Mouse (Mus musculus) frontal cortex, postnatal 10 days (tissue): ENCODE data around the gene Cacna2d2.

Experiments used
- DNase-seq, 2 experiments: peaks; one replicate each; pipeline ENCODE4 v3.0.0; 2022; ENCODE audit warnings: low spot score in 2 of 2, mixed read lengths in 1 of 2

Gene Cacna2d2

GRCm38 (mm10) chr9:107456667-107457066 is 57.3 kb downstream of the Cacna2d2 start:
- peak; percentile 67 to 79 for DNase-seq

DNA sequence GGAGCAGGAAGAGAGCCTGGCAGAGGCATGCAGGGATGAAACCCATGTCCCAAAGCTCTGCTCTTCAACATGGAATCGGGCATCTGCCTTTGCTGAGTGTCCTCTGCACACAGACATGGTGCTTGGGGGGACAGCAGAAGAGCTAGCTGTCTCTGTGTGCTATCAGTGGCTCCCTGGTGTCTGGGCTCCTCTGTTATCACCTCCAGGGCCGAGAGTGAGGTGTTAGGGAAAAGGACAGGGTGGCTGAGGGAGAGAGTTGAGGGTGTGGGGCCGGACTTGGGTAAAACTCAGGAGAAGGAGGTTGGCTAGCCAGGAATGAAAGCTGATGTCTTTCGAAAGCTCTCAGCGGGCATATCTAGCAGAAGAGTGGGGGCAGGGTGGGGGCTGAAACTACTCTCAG is 63.5 kb downstream of the Cacna2d2 start:
- no peak for DNase-seq

- peak; percentile 61 to 78 for DNase-seq
These were observed 64.1 kb downstream of the Cacna2d2 start for GRCm38 (mm10) chr9:107463509-107463908.

DNA sequence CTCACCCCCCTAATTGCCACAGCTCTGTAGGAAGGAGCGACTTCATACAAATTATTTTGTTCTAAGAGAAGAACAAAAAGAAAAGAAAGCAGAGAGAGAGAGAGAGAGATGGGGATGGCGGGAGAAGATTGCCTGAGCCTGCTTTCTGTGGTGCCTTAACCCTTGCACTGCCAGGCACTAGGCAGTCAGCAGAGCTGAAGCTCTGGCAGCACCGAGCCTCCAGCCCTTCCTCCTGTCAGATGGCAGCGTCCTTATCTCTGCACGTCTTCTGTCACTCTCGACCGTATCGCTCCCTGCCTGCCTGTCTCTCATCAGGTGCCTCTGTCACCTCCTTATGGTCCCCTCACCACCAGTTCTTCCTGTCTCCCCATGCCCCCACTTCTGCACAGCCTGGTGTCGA is 64.7 kb downstream of the Cacna2d2 start:
- no peak for DNase-seq

GRCm38 (mm10) chr9:107465657-107466056 is 66.2 kb downstream of the Cacna2d2 start:
- DNase-seq, result no peak

- DNase-seq, result no peak
These were observed 69.9 kb downstream of the Cacna2d2 start for GRCm38 (mm10) chr9:107469213-107469795.

DNA sequence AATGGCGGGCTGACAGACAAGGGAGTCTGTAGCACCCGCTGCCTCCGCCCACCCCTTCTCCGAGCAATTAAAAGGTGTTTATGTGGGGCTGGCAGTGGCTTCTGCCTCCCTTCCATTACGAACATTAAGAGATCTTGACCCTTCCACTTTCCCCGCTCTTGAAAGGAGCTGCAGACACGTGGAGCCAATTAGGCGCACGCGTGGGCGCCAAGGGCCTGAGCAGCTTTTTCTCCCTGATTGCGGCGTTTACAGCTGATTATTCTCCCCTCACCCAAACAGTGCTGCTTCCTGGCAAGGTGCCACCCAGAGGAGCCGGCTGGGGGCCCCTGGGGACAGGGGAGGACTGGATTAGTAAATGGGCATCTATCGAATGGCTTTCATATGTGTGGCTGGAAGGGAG is 71.0 kb downstream of the Cacna2d2 start:
- no peak for DNase-seq

DNA sequence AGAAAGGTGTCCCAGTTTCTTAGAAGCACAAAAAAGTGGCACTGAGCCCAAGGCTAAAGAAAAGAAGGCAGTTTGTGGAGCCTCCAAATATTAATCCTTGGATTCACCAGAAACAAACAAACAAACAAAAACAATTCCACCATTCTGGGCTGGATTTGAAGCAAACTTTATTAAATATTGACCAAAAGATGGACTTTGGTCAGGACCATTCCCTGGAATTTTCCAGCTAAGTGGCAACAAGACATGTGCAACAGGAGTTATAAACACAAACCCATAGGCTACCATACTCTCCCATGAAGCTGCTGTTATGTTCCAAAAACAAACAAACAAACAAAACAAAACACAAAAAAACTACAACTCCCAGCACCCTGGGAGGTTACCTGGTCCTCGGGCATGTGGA is 74.6 kb downstream of the Cacna2d2 start:
- no peak for DNase-seq

GRCm38 (mm10) chr9:107478979-107479378 is 79.6 kb downstream of the Cacna2d2 start:
- DNase-seq, result no peak

- DNase-seq, result no peak
These were observed 80.2 kb downstream of the Cacna2d2 start for GRCm38 (mm10) chr9:107479593-107479992.

DNA sequence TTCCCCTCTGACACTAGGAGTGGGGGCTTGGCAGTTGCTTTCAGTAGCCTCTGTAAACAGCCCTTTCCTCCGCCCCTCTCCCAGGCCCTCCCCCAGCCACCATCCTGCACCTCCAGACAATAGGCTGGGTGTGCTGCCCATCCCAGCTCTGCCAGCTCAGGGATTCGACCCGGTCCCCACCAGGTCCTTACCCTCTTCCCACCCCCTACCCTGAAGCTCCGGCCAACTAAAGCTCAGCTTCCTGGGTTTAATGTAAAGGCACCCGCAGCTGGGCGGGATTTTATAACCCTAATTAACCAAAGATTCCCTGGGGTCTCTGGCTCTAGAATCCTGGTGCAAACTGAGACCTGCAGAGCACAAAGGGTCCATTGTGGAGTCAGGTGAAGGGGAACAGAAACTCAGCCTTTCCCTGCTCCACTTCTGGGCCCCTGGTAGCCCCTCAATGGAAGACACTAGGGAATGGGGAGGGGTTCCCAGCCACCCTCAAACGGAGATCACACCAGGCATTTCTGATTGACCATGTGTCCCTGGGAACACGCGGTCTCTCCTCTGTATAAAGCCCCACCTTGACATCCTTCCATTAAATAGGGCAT is 81.2 kb downstream of the Cacna2d2 start:
- DNase-seq, result no peak

DNA sequence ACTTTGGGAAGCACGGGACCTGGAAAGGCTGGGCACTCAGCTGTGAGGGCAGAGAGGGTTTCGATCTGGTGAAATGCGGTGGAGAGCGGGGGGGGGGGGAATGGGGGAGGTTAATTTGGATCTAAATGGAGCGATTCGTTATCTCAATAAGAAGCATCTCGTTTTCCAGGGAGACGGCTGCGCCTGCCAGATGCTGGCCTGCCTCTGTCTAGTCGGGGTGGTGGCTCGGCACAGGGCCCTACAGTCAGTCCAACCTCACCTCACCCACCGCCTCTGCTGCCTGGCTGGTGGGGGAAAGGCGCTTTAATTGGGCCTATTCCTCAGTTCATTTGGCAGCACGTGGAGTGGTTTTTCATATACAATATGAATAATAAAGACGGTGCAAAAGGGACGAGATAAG is 81.9 kb downstream of the Cacna2d2 start:
- DNase-seq, result no peak

DNA sequence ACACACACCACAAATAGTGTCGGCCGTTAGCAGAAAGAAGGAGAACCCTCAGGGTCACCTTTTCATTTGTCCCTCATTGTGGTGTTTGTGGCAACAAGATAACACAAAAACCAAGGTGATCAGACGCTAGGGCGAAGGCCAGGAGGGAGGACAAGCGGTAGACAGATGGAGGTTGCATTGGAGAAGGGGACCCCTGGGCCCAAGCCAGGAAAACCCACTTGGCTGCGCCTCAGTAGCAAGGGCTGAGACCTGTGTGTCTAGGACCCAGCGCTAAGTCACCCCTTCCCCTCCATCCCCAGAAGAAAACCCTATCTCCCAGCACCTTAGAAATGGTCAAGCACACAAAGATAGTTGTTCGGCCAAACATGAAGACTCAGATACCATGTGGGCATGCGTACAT is 82.6 kb downstream of the Cacna2d2 start:
- no peak for DNase-seq

GRCm38 (mm10) chr9:107482770-107483169 is 83.4 kb downstream of the Cacna2d2 start:
- DNase-seq, result no peak

GRCm38 (mm10) chr9:107483714-107484113 is 84.3 kb downstream of the Cacna2d2 start:
- DNase-seq, result no peak

GRCm38 (mm10) chr9:107484302-107484701 is 84.9 kb downstream of the Cacna2d2 start:
- DNase-seq, result peak; percentile 36 to 52

- DNase-seq, result no peak
These were observed 85.4 kb downstream of the Cacna2d2 start for GRCm38 (mm10) chr9:107484766-107485165.

GRCm38 (mm10) chr9:107486086-107486485 is 86.7 kb downstream of the Cacna2d2 start:
- DNase-seq, result no peak

- DNase-seq, result no peak
These were observed 87.3 kb downstream of the Cacna2d2 start for GRCm38 (mm10) chr9:107486507-107487225.

DNA sequence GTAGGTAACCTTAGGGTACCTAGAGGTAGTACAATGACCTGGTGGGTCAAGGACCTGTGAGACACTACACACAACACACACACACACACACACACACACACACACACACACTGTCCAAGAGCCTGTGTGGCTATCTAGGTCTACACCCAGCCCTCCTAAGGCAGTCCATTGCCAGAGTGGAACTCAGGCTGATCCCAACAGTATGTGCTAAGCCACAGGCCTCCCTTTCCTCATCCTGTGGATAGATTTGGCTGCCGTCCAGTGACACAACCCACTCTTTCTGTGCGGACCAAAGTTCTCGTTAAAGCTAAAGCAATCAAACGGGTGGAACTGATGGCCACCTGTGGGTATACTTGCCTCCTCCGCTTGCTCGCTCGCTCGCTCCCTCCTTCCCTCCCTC is 90.7 kb downstream of the Cacna2d2 start:
- no peak for DNase-seq

- no peak for DNase-seq
These were observed 91.2 kb downstream of the Cacna2d2 start for GRCm38 (mm10) chr9:107490625-107491024.

DNA sequence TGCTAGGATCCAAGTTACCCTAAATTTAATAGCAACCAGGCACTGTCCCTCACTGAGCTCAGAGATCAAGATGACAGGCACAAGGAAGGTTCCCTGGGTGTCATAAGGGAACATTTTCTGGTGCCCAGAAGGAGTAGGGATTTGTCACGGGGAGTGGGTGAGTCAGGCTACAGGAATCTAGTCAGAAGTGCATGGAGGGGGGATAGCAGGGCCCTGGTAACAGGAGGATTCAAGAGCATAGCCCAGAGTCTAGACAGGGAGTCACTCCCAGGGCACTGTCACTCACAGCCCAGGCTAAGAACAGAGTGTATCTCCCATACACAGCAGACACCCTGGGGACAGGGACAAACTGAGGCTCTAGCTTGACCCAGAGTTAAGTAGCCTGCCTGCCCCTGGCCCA is 94.1 kb downstream of the Cacna2d2 start:
- no peak for DNase-seq

DNA sequence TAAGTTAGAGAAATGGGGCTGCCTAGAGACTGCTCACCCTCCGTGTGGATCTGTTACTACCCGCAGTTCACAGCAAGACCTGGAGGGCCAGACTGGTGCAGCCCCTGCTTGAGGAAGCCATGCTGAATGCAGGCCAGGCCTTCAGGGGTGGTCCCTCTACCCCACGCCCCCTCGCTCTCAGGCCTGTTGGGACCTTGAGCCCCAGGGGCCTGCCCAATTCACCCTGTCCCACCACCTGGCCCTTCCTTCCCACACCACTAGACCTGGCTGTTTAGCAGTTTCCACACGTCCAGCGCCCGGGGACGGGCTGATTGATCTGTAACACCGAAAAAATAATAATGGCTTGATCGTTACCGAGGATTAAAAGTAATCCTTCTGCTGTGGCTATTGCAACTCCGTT is 94.8 kb downstream of the Cacna2d2 start:
- no peak for DNase-seq
